Mouse (Mus musculus): ENCODE data around the gene Dennd4a. TPM values are rescaled to one million over a fixed set of nuclear protein-coding genes. Genes with fewer than 3 reads are reported as not detected.

Dennd4a gene
- polyA plus RNA-seq, 1 experiment from 2014 or later, result 6.7 TPM

DNA sequence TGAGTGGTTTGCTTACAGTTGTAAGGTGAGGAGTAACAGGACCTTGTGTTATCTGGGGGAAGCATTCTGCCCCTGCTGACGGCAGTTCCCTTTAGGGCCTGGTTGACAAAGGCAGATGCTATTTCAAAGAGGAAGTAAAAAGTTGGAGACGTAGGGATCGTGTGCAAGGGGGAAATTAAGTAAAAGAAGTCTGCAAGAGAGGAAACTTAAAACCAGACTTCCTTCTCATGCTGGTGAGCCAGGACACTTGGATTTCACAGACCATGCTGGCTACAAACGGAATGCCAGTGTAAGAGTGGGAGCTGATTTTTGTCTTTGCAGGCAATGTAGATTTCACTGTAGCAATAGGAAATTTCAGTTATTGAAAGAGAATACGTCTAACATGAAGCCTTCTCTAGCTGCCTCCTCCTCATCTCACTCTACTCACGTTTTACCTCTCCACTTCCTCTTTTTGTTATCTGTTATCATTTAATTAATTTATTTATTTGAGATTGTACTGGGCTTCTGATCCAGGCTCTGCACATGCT, 19.0 kb downstream of the Dennd4a start:
- 76% methylated on average over 6 of the region's 6 CpGs for WGBS
- Histone ChIP-seq H3K4me1 (no peaks in the 10 kb centered on the region), H3K4me2 (no peak overlapping the region), H3K9ac (no peak overlapping the region), H3K27ac (no peak overlapping the region), H3K36me3 (ENCODE audit: poor library complexity, severe bottlenecking) (no peaks in the 10 kb centered on the region), H3K4me3 (no peak overlapping the region), H3K27me3 (no peaks in the 10 kb centered on the region), H3K9me3 (replicated peaks) (no peaks in the 10 kb centered on the region)
- no peak for ATAC-seq

DNA sequence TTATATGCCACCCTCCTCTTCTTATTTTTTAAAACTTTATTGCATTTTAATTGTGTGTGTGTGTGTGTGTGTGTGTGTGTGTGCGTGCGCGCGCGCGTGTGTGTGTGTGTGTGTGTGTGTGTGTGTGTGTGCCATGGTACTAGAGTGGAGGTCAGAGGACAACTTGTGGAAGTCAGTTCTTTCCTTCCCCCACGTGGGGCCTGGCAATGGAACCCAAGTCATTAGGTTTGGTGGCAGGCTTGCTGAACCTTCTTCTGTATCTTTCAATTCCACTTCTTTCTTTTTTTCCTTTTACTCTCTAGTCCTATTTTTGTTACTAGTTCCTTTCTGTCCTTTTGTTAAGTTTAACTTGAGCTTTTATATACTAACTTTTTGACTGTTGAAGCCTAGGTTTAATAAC, 19.5 kb downstream of the Dennd4a start:
- 90% methylated on average over 7 of the region's 7 CpGs for WGBS
- no peak for ATAC-seq
- H3K27ac ChIP-seq, result no peak overlapping the region
- no peaks in the 10 kb centered on the region for H3K36me3 ChIP-seq (ENCODE audit: poor library complexity, severe bottlenecking)
- no peak overlapping the region for H3K9ac ChIP-seq
- no peaks in the 10 kb centered on the region for H3K9me3 ChIP-seq (replicated peaks)
- H3K4me3 ChIP-seq, result no peak overlapping the region
- H3K4me1 ChIP-seq, result no peaks in the 10 kb centered on the region
- H3K4me2 ChIP-seq, result no peak overlapping the region
- no peaks in the 10 kb centered on the region for H3K27me3 ChIP-seq

DNA sequence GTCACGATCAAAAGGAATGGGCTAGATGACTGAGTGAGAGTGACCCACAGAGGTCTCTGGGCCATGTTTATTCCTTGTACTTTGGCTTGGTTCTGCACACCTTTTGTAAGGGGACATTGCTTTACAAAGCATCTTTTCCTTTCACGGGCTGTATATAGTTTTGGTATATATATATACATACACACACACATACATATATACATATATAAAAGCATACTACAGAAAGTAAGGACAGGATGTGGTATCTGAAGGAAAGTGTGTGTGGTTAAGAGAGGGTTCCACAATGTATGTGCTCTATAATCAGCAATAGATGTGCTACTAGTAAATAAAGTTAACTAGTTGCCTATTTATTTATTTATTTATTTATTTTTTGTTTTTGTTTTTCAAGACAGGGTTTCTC, 20.6 kb downstream of the Dennd4a start:
- 91% methylated on average over 2 of the region's 2 CpGs for WGBS
- H3K27me3 ChIP-seq, result no peaks in the 10 kb centered on the region
- no peak for ATAC-seq

DNA sequence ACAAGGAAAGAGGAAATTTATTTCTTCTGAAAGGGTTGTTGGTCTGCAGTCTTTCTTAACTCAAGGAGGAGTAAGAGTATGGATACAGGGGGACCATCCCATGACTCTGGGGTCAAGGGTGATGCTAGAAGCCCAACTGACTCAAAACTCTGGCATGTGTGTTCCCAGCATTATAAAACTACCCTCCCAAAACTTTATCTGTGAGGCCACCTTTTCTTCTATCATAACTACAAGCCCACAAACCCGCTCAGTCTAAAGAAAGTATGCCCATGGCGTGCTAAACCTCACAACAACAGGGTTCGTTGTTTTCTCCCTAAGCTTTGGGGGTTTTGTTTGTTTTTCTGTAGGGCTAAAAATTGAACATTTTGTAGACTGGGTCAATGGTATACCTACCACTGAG, 23.3 kb downstream of the Dennd4a start:
- Histone ChIP-seq H3K36me3 (ENCODE audit: poor library complexity, severe bottlenecking) (no peaks in the 10 kb centered on the region), H3K9ac (no peak overlapping the region), H3K4me2 (no peak overlapping the region), H3K27me3 (no peaks in the 10 kb centered on the region), H3K27ac (no peak overlapping the region), H3K4me1 (no peaks in the 10 kb centered on the region), H3K9me3 (replicated peaks) (no peaks in the 10 kb centered on the region), H3K4me3 (no peak overlapping the region)
- no peak for ATAC-seq
- 89% methylated on average over 3 of the region's 3 CpGs for WGBS

More for the DNA sequence above, 20.6 kb downstream of the Dennd4a start:
- no peaks in the 10 kb centered on the region for H3K36me3 ChIP-seq (ENCODE audit: poor library complexity, severe bottlenecking)
- no peak overlapping the region for H3K27ac ChIP-seq
- no peak overlapping the region for H3K4me2 ChIP-seq
- H3K4me1 ChIP-seq, result no peaks in the 10 kb centered on the region
- no peak overlapping the region for H3K4me3 ChIP-seq
- no peak overlapping the region for H3K9ac ChIP-seq
- H3K9me3 ChIP-seq (replicated peaks), result no peaks in the 10 kb centered on the region

DNA sequence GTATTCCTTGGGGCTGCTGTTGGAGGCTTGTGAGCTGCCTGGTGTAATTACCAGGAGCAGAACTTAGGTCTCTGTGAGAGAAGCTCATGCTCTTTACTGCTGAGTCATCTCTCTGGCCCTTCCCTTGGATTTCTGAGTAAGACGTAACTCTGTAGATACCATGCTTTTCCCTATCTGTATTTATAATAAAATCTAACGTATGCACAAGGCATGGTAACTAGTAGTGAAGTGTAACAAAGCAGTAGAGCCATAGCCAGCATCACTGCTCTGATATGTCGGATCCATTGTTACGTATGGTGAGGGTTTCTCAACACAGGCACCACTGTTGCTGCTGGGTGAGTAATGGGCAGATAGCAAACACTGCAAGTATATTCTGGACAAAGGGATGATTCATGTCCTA, 34.2 kb downstream of the Dennd4a start:
- no peak overlapping the region for H3K27ac ChIP-seq
- H3K4me1 ChIP-seq, result no peaks in the 10 kb centered on the region
- no peaks in the 10 kb centered on the region for H3K9me3 ChIP-seq (replicated peaks)
- 91% methylated on average over 4 of the region's 4 CpGs for WGBS
- no peak overlapping the region for H3K9ac ChIP-seq
- 0 out of 2 replicates have a peak, but pooled peaks cover 7% of the 10 kb centered on the region for H3K36me3 ChIP-seq (ENCODE audit: poor library complexity, severe bottlenecking)
- H3K4me3 ChIP-seq, result no peak overlapping the region
- no peaks in the 10 kb centered on the region for H3K27me3 ChIP-seq
- no peak for ATAC-seq
- H3K4me2 ChIP-seq, result no peak overlapping the region

DNA sequence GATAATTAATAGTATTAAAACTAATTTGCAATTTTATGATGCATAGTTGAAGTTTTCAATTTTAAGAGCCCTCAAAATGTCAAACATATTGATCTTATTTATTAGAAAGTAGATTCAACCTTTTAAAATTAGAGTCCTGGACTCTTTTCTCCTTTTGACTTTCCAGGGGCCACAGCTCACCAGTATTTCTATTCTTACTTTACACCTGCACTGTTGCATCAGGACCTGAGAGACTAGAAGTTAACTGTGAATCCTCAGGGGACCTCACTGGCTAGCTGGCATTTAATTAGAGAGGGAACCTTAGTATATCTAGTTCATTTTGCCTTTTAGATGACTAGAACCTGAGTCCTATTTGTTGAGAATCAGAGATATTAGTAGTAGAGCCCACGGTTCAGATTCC, 38.4 kb downstream of the Dennd4a start:
- H3K27me3 ChIP-seq, result no peaks in the 10 kb centered on the region
- WGBS, result 88% methylated on average over 1 of the region's 1 CpGs
- H3K9me3 ChIP-seq (replicated peaks), result no peaks in the 10 kb centered on the region
- ATAC-seq, result no peak
- H3K36me3 ChIP-seq (ENCODE audit: poor library complexity, severe bottlenecking), result peaks cover 16% of the 10 kb centered on the region
- no peak overlapping the region for H3K9ac ChIP-seq
- no peak overlapping the region for H3K4me3 ChIP-seq
- H3K27ac ChIP-seq, result no peak overlapping the region
- no peak overlapping the region for H3K4me2 ChIP-seq
- H3K4me1 ChIP-seq, result no peaks in the 10 kb centered on the region

DNA sequence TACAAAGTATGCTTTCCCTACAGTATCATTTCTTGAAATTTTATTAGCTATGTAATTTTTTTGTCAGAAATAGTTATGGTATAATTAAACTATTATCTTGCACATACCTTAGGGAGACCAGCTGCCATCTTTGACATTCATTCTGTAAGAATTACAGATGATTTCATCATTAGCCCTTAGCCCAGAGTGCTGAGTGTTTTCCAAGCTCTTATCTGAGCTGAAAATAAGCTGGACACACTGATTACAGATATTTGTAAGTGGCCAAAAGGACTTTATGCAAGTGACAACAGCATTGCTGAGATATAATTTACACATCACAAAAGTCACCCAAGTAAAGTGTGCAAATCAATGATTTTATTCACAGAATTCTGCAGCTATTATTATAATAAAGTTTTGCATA, 48.9 kb downstream of the Dennd4a start:
- H3K4me2 ChIP-seq, result no peak overlapping the region
- no peaks in the 10 kb centered on the region for H3K4me1 ChIP-seq
- no peaks in the 10 kb centered on the region for H3K9me3 ChIP-seq (replicated peaks)
- no peak for ATAC-seq
- H3K9ac ChIP-seq, result no peak overlapping the region
- no peaks in the 10 kb centered on the region for H3K27me3 ChIP-seq
- H3K36me3 ChIP-seq (ENCODE audit: poor library complexity, severe bottlenecking), result peaks cover 9% of the 10 kb centered on the region
- no peak overlapping the region for H3K4me3 ChIP-seq
- H3K27ac ChIP-seq, result no peak overlapping the region

DNA sequence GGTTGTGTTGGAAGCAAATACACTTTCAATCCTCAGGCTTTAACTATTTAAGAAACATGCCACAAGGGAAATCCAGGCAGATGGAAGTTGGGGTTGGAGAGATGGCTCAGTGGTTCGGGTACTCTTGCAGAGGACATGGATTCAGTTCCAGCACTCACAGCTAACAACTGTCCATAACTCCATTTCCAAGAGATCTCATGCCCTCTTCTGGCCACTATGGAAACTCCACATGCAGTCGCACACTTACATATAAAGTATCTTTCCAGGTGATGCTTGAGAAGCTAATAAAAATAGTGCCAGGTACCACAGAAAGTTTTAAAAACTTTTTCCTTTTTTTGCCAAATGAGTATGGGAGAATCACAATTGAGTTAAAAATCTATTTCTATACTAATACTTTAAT, 51.5 kb downstream of the Dennd4a start:
- H3K9me3 ChIP-seq (replicated peaks), result no peaks in the 10 kb centered on the region
- H3K4me3 ChIP-seq, result no peak overlapping the region
- WGBS, result 82% methylated on average over 2 of the region's 2 CpGs
- no peak overlapping the region for H3K27ac ChIP-seq
- no peak overlapping the region for H3K9ac ChIP-seq
- ATAC-seq, result no peak
- peaks cover 13% of the 10 kb centered on the region for H3K36me3 ChIP-seq (ENCODE audit: poor library complexity, severe bottlenecking)
- H3K4me2 ChIP-seq, result no peak overlapping the region
- no peaks in the 10 kb centered on the region for H3K4me1 ChIP-seq
- H3K27me3 ChIP-seq, result no peaks in the 10 kb centered on the region

DNA sequence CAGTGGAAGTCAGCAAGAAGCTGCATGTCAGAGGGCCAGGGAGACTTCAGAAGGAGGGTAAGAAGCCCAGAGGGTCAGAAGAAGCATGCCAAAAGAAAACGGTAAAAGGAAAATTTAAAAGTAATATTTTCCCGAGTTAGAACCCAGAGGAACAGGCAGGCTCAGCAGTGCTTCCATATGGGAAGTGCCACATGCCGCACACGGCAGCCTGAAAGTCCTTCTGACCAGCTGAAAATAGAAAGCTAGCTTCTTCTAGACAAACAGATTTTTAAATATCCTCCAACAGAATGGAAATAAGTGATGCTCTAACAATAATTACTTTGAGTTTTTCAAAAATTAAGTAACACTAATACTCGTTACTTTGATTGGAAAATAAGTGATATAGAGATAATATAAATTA, 74.9 kb downstream of the Dennd4a start:
- H3K36me3 ChIP-seq (ENCODE audit: poor library complexity, severe bottlenecking), result no peaks in the 10 kb centered on the region
- WGBS, result 90% methylated on average over 5 of the region's 5 CpGs
- no peaks in the 10 kb centered on the region for H3K9me3 ChIP-seq (replicated peaks)
- no peak for ATAC-seq
- H3K4me3 ChIP-seq, result no peak overlapping the region
- H3K4me1 ChIP-seq, result no peaks in the 10 kb centered on the region
- no peaks in the 10 kb centered on the region for H3K27me3 ChIP-seq
- no peak overlapping the region for H3K4me2 ChIP-seq
- no peak overlapping the region for H3K27ac ChIP-seq
- no peak overlapping the region for H3K9ac ChIP-seq

DNA sequence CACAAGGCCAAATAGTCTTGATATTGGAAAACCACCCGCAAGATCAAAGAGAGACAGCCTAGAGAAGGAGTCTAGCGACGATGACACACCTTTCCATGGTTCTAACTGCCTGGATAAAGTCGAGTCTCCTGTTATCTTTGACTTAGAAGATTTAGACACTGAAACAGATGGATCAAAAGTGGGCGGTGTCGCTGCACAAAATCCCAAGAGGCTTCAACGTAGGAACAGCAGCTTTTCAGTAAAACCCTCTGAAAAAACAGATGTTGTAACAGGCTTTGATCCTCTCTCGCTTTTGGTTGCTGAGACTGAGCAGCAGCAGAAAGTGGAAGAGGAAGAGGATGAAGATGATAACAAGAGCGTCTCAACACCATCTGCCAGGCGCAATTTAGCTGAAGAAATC, 85.5 kb downstream of the Dennd4a start:
- H3K4me3 ChIP-seq, result no peak overlapping the region
- peaks cover 30% of the 10 kb centered on the region for H3K36me3 ChIP-seq (ENCODE audit: poor library complexity, severe bottlenecking)
- no peak for ATAC-seq
- WGBS, result 87% methylated on average over 10 of the region's 10 CpGs
- H3K4me1 ChIP-seq, result no peaks in the 10 kb centered on the region
- H3K27me3 ChIP-seq, result no peaks in the 10 kb centered on the region
- no peak overlapping the region for H3K4me2 ChIP-seq
- H3K9ac ChIP-seq, result no peak overlapping the region
- H3K27ac ChIP-seq, result no peak overlapping the region
- no peaks in the 10 kb centered on the region for H3K9me3 ChIP-seq (replicated peaks)

DNA sequence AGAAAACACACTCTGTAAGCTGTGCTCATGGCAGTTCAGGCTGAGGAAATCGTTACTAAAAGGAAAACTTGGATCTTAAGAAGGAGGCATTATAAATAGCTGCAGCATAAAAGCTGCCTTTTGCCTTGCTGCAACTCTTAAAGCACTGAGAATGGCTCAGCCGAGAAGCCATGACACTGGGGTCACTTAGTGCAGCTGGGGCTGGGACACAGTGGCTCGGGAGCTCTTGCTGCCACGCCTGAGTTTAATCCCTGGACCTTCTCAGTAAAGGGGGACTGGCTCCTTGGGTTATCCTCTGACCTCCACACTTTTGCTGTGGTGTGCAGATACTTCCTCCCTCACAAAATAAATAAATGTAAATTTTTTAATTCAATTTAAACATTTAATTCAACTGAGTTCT, 91.7 kb downstream of the Dennd4a start:
- Histone ChIP-seq H3K4me3 (no peak overlapping the region), H3K4me1 (no peaks in the 10 kb centered on the region), H3K9ac (no peak overlapping the region), H3K9me3 (replicated peaks) (no peaks in the 10 kb centered on the region), H3K27ac (no peak overlapping the region), H3K4me2 (no peak overlapping the region), H3K27me3 (no peaks in the 10 kb centered on the region), H3K36me3 (ENCODE audit: poor library complexity, severe bottlenecking) (peaks cover 33% of the 10 kb centered on the region)
- WGBS, result 31% methylated on average over 4 of the region's 4 CpGs
- ATAC-seq, result no peak

DNA sequence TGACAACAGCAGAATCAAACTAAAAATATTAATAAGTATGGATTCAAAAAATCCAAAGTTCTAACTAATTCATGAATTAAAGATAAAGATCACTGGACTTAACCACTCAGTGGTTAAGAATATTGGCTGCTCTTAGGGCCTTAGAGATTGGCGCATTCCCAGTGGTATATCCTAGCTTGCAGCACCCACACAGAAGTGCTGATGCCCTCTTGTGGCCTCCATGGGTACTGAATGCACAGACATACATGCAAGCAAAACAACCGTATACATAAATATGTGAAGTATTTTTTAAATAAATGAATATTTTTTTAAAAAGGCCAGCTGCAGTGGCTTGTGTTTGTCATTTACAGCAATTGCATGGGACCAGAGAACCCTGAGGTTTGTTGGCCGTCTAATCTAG, 92.2 kb downstream of the Dennd4a start:
- 0 out of 2 replicates have a peak, but pooled peaks have one; percentile 57 for ATAC-seq
- H3K27ac ChIP-seq, result no peak overlapping the region
- H3K27me3 ChIP-seq, result no peaks in the 10 kb centered on the region
- 69% methylated on average over 3 of the region's 3 CpGs for WGBS
- peaks cover 28% of the 10 kb centered on the region for H3K36me3 ChIP-seq (ENCODE audit: poor library complexity, severe bottlenecking)
- H3K9me3 ChIP-seq (replicated peaks), result no peaks in the 10 kb centered on the region
- no peaks in the 10 kb centered on the region for H3K4me1 ChIP-seq
- no peak overlapping the region for H3K9ac ChIP-seq
- H3K4me2 ChIP-seq, result no peak overlapping the region
- no peak overlapping the region for H3K4me3 ChIP-seq

DNA sequence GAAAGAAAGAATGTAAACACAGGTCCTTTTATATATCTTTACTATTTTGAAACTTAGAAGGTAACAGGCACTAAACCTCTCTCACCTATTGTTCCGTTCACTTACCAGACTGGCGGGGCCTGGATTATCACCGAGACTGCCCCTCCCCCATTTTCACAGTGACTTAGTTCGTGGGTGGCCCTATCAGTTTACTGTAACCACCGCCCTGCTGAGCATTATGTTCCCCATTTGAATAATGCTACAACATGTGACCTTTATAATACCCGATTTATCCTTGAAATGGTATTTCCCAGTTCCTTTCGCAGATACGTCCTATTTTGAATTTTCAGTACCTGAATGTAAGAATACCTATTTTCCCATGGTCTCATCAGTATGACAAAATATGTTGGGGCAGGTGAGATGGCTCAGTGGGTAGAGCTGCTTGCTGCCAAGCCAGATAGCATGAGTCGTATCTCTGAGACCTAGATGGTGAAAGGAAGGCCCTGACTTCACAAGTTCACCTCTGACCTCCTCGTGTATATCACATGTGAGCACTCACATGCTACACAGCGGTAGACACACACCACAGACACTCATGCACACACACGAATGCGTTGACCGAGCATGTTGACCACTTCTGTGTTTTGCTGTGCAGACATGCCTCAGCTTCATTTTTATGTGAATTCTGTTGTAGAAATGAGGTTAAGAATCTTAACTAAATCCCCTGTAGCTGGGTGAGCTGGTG, 93.9 kb downstream of the Dennd4a start:
- ATAC-seq, result no peak
- Histone ChIP-seq H3K36me3 (ENCODE audit: poor library complexity, severe bottlenecking) (peaks cover 26% of the 10 kb centered on the region), H3K9ac (no peak overlapping the region), H3K27me3 (no peaks in the 10 kb centered on the region), H3K4me2 (no peak overlapping the region), H3K27ac (no peak overlapping the region), H3K9me3 (replicated peaks) (no peaks in the 10 kb centered on the region), H3K4me3 (no peak overlapping the region), H3K4me1 (no peaks in the 10 kb centered on the region)
- WGBS, result 90% methylated on average over 14 of the region's 14 CpGs

Measured in forebrain, embryonic 13.5 days (tissue).